Mouse (Mus musculus) embryonic facial prominence, embryonic 10.5 days (tissue): ENCODE measurements around the gene Fam129c. TPM values are rescaled to one million over a fixed set of nuclear protein-coding genes. Genes with fewer than 3 reads are reported as not detected.
A peak's percentile ranks its signal among the peaks of the same experiment; 100 is the strongest.

Experiments
- DNase-seq: peaks from one replicate; pipeline ENCODE4 v3.0.0-alpha.2; 2017; ENCODE audit warnings: low spot score
- H3K27ac ChIP-seq: fragments of 300-500 bp; sonication (generic); replicated peaks from 2 replicates; pipeline ENCODE4 v1.5.1; 2016; ENCODE audit warnings: mild to moderate bottlenecking
- H3K27me3 ChIP-seq: fragments of 300-500 bp; sonication (generic); replicated peaks from 2 replicates; pipeline ENCODE4 v1.6.1; 2016; ENCODE audit warnings: low read depth, mild to moderate bottlenecking; ENCODE audit not compliant: poor library complexity, severe bottlenecking
- H3K36me3 ChIP-seq: fragments of 300-500 bp; sonication (generic); replicated peaks from 2 replicates; pipeline ENCODE4 v1.6.1; 2016; ENCODE audit warnings: mild to moderate bottlenecking, moderate library complexity
- H3K4me1 ChIP-seq: fragments of 300-500 bp; sonication (generic); 2 replicates; pipeline ENCODE4 v1.6.1; 2016
- H3K4me3 ChIP-seq: fragments of 300-500 bp; sonication (generic); 2 replicates; pipeline ENCODE4 v1.5.1; 2016; ENCODE audit warnings: mild to moderate bottlenecking, moderate library complexity
- H3K9me3 ChIP-seq: fragments of 300-500 bp; sonication (generic); 2 replicates; pipeline ENCODE4 v1.6.1; 2016; ENCODE audit warnings: mild to moderate bottlenecking
- WGBS: fragments of 180-500 bp; shearing (Covaris S2); methylation state at CpG from one replicate; pipeline ENCODE4 v1.1.7; 2016; 5-methylcytosine and 5-hydroxymethylcytosine counted together
- microRNA-seq: library from miRNA; unstranded; fragments of <30 nt; microRNA quantifications from one replicate; pipeline ENCODE4, GENCODE M21; 2017
- polyA plus RNA-seq: library from polyadenylated mRNA; unstranded; fragments of >200 nt; fragmentation: Nextera tagmentation; extraction: Ambion mirVana; gene quantifications from 2 replicates; pipeline ENCODE4 v1.2.1, GENCODE M21; 2016

The Fam129c gene
- polyA plus RNA-seq, 1 experiment from 2014 or later, result 5.0 TPM

GRCm38 (mm10) chr8:71645510-71645909 lies 48.1 kb downstream of the Fam129c start:
- 85% methylated on average over 9 of the region's 9 CpGs for WGBS
- Histone ChIP-seq H3K4me1 (no peaks in the 10 kb centered on the region), H3K36me3 (no peaks in the 10 kb centered on the region), H3K27me3 (peaks cover 15% of the 10 kb centered on the region), H3K27ac (no peak overlapping the region), H3K9me3 (0 out of 2 replicates have a peak, but pooled peaks cover 2% of the 10 kb centered on the region), H3K4me3 (no peak overlapping the region)
- DNase-seq, result no peak

DNA sequence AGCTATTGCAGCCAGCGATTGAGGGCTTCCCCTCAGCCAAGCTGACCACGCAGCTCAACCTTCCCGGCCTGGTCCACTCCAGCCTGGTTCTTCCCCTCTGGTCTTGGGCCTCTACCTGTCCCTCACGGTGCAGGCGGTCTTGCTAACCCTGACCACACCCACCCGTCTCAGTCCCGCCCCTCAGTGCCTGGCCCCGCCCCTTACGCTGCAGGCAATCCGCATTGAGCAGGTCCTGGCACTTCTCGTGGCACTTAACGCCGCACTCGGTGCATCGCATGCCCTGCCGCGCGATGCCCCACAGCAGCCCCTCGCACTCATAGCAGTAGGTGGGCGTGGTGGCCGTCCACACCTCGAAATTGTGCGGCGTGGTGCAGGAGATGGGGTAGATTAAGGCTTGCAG lies 57.2 kb downstream of the Fam129c start:
- Histone ChIP-seq H3K9me3 (0 out of 2 replicates have a peak, but pooled peaks cover 2% of the 10 kb centered on the region), H3K36me3 (no peaks in the 10 kb centered on the region), H3K4me3 (peak overlapping the region; percentile 44), H3K4me1 (peaks cover 12% of the 10 kb centered on the region), H3K27ac (no peak overlapping the region), H3K27me3 (peaks cover 88% of the 10 kb centered on the region)
- peak; percentile 66 for DNase-seq
- 1% methylated on average over 24 of the region's 24 CpGs for WGBS

Small RNAs within 50 kb of the gene (microRNA-seq; reads per million reads assigned to microRNA genes)
- gene Mir6769b, result not detected

Other genes starting within 250 kb of the Fam129c start
- gene Use1, start 230.8 kb upstream of the Fam129c start, polyA plus RNA-seq, result 83.1 and 84.3 TPM in 2 replicates
- gene Ocel1, start 226.3 kb upstream of the Fam129c start, polyA plus RNA-seq, result 4.0 and 5.0 TPM in 2 replicates
- 63.6 and 78.0 TPM in 2 replicates for gene Nr2f6, start 215.7 kb upstream of the Fam129c start, polyA plus RNA-seq
- 5.4 and 5.5 TPM in 2 replicates for gene Ushbp1, start 201.8 kb upstream of the Fam129c start, polyA plus RNA-seq
- gene Babam1, start 200.8 kb upstream of the Fam129c start, polyA plus RNA-seq, result 109 and 110 TPM in 2 replicates
- 35.6 and 38.8 TPM in 2 replicates for gene Ankle1, start 191.6 kb upstream of the Fam129c start, polyA plus RNA-seq
- 66.4 and 69.4 TPM in 2 replicates for gene Abhd8, start 134.0 kb upstream of the Fam129c start, polyA plus RNA-seq
- gene Mrpl34, start 132.7 kb upstream of the Fam129c start, polyA plus RNA-seq, result 223 and 236 TPM in 2 replicates
- gene Dda1, start 128.4 kb upstream of the Fam129c start, polyA plus RNA-seq, result 131 and 134 TPM in 2 replicates
- gene Ano8, start 111.7 kb upstream of the Fam129c start, polyA plus RNA-seq, result 2.4 and 3.2 TPM in 2 replicates
- gene Gtpbp3, start 109.5 kb upstream of the Fam129c start, polyA plus RNA-seq, result 24.5 and 25.3 TPM in 2 replicates
- gene Plvap, start 85.9 kb upstream of the Fam129c start, polyA plus RNA-seq, result 58.0 and 59.2 TPM in 2 replicates
- 0.12 and 0.26 TPM in 2 replicates for gene Ccdc194, start 71.9 kb upstream of the Fam129c start, polyA plus RNA-seq
- gene Bst2, start 60.2 kb upstream of the Fam129c start, polyA plus RNA-seq, result 5.8 and 7.2 TPM in 2 replicates
- gene Mvb12a, start 54.7 kb upstream of the Fam129c start, polyA plus RNA-seq, result 76.9 and 80.7 TPM in 2 replicates
- 0.52 and 0.54 TPM in 2 replicates for gene Tmem221, start 38.8 kb upstream of the Fam129c start, polyA plus RNA-seq
- gene Nxnl1, start 31.0 kb upstream of the Fam129c start, polyA plus RNA-seq, result 0.15 TPM in 1 of 2 replicates, not detected in the other
- gene Slc27a1, start 28.8 kb upstream of the Fam129c start, polyA plus RNA-seq, result 21.8 and 30.7 TPM in 2 replicates
- gene Pgls, start 5.5 kb upstream of the Fam129c start, polyA plus RNA-seq, result 249 and 260 TPM in 2 replicates
- gene Colgalt1, start 13.3 kb downstream of the Fam129c start, polyA plus RNA-seq, result 52.1 and 53.7 TPM in 2 replicates
- gene Unc13a, start 74.1 kb downstream of the Fam129c start, polyA plus RNA-seq, result 2.2 TPM in 2 replicates
- 3.6 and 4.0 TPM in 2 replicates for gene Jak3, start 78.6 kb downstream of the Fam129c start, polyA plus RNA-seq
- gene Insl3, start 91.6 kb downstream of the Fam129c start, polyA plus RNA-seq, result 0.55 TPM in 1 of 2 replicates, not detected in the other
- 0.54 and 0.72 TPM in 2 replicates for gene B3gnt3, start 104.1 kb downstream of the Fam129c start, polyA plus RNA-seq
- 6.0 and 7.9 TPM in 2 replicates for gene Fcho1, start 128.1 kb downstream of the Fam129c start, polyA plus RNA-seq